Mouse (Mus musculus) E14TG2a.4 (cell line): ENCODE measurements at regions not wholly inside any gene's neighbourhood (a gene's known extent, or its start where the extent isn't known, plus 50 kb on each side); places are given as distances from the start of the nearest gene placed in this dataset.

Source experiments
- CTCF ChIP-seq: conservative IDR thresholded peaks from 2 replicates; pipeline ENCODE4 v1.5.1; 2014; ENCODE audit warnings: low read length
- POU5F1 ChIP-seq: IDR thresholded peaks from 2 replicates; pipeline ENCODE4 v1.6.1; 2014; ENCODE audit warnings: low read length, borderline replicate concordance

- TF ChIP-seq CTCF = no peak
- TF ChIP-seq POU5F1 = no peak
Observed at GRCm38 (mm10) chr16:22729096-22729495, 72.1 kb upstream of the Dgkg start.
